Mouse (Mus musculus): Measurements from ENCODE around the gene Myo6.

Myo6 gene

GRCm38 (mm10) chr9:80181692-80182091 lies 16.9 kb downstream of the Myo6 start:
- no peak for DNase-seq (ENCODE audit: low read depth)

DNA sequence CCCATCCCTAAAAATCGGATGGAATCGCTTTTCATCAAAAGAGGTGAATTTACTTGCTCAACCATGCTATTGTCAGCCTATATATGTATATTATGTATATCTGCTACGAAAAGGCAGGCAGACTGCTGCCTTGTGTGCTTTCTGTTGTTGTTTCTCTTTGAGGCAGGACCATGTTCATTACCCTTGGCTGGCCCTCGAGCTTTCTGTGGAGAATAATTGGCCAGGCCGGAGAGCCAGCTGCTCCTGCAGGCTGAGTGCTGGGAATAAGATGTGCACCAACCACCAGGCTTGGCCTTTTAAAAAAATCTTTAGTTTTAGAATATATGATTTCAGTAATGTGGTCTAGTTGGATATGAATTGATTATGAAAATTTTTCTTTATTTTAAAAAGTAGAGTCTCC lies 19.3 kb downstream of the Myo6 start:
- no peak for DNase-seq (ENCODE audit: low read depth)

DNA sequence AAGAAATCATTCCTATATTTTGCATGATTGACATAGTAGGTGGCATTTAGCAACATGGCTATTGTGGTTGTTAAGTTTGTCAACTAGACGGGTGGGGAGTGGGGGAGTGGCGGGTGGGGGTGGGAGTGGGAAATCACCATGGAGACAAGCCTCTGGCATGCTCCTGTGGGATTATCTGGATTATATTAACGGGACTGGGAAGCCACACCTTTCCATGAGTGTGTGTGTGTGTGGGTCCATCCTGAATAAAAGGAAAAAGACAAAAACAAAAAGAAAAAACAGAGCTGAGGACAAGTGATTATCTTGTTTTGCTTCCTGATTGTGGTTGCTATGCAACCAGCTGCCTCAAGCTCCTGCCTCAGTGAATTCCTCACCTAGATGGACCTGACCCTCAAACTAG lies 20.9 kb downstream of the Myo6 start:
- DNase-seq (ENCODE audit: low read depth), result no peak

DNA sequence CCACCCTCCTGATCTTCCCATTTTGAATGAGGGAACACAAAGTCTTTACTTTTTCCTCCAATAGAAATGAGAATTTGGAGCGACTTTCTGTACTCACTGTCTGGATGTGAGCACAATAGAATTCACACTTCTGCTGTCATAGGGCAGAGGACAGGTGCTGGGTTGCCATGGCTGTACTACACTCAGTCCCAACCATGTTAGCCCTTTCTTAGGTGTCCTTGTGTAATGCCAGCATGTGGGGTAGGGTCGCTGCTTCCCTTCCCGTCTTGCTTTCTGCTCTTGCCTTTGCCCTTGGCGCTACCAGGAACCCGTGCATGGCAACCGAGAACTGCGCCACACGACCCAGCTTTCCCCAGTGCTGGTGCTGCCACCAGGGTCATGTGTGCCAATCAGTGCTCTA lies 21.9 kb downstream of the Myo6 start:
- no peak for DNase-seq (ENCODE audit: low read depth)

DNA sequence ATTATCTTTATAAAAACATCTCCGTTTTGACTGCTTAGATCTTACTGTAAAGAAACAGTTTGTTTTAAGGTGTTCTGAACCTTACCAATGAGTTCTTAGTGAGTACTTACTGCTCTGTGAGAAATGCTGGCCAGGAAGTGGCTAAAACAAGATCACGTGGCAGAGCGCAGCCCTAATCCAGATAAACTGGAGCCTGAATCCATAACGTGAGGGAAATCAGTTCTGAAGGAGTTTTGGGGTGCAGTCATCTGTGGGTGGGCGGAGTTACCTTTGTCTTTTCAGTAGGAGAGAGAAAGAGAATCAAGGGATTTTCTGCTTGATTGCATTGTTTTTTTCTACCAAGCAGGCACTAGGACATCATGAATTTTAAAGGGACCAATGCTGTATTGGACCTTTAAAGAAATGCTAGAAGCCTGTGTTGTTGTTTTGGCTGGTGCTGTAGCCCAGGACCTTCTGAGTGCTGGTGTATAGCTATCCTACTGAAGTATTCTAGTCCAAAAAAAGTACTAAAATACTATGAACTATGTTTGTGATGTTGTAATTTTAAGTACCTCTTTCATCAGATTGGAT lies 23.6 kb downstream of the Myo6 start:
- DNase-seq (ENCODE audit: low read depth), result no peak

DNA sequence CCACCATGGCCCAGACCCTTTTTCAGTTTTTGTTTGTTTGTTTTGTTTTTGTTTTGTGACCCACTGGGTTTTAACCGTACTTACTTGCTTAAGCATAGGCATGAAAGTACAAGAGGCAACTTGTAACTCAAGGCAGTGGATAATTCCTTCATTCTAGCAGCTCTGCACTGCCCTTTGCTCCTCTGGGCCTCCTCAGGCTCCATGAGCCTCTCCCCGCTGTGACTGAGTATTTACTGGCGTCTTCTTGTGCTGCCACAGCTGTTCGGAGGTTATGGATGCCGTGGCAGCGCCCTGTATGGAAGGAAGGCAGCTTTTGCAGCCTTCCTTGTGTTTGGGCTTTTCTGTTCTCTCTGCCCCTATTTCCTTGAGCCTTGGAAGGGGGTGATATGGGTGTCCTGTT lies 26.4 kb downstream of the Myo6 start:
- DNase-seq (ENCODE audit: low read depth), result no peak

DNA sequence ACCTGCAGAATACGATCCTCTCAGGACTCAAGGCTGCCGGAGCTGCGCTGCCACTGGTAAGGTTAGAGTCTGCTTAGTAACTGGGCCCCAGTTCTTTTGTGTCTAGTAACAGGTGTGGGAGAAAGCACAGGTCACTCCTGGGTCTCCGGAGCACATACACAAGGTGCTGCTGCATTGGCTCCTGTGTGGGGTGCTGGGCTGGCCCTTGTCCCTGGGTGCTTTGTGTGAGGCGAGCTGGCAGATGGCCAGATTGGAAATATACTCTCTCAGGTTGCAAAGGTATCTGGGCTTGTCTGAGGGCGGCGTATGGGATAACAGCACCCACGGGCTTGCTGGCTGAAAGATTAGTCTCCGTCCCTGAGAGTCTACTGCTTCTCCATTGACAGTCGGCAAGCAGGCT lies 27.5 kb downstream of the Myo6 start:
- DNase-seq (ENCODE audit: low read depth), result no peak

GRCm38 (mm10) chr9:80194446-80194845 lies 29.6 kb downstream of the Myo6 start:
- no peak for DNase-seq (ENCODE audit: low read depth)

DNA sequence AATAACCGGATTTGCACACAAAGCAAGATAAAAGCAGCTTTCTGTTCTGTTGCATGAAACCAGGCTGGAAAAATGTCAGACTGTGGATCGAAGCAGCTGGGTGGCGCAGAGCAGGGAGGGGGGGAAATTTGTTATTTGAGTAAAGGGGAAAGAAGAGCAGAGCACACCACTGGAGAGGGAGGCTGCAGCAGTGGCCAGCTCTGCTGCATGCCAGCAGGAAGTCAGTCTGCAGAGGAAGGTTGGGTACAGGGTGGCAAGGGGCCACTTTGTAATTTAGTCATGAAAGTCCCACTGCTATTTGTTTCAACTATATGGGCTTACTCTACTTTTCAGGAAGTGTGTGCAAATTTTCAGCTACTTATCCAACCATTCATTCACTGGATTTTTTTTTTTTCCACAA lies 31.3 kb downstream of the Myo6 start:
- no peak for DNase-seq (ENCODE audit: low read depth)

- DNase-seq (ENCODE audit: low read depth), result no peak
Observed at GRCm38 (mm10) chr9:80197233-80197632, 32.4 kb downstream of the Myo6 start.

DNA sequence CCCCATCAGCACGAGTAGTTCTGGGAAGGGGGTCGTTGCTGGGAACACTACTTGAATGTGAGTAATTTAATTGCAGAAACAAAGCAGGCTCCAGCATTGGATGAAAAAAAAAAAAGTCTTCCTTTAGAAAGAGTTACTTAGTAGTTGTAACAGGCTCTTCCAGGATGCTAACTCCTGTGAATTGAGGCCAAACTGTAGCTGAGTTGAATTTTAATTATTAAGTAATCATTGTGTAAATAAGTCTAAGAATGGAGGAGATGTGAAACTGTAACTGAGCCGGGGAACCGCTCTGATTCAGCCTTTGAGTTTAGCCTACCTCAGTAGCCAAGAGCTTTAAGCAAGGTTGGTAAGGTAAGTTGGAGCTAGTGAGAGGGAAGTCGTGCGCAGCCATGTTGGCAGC lies 36.0 kb downstream of the Myo6 start:
- no peak for DNase-seq (ENCODE audit: low read depth)

DNA sequence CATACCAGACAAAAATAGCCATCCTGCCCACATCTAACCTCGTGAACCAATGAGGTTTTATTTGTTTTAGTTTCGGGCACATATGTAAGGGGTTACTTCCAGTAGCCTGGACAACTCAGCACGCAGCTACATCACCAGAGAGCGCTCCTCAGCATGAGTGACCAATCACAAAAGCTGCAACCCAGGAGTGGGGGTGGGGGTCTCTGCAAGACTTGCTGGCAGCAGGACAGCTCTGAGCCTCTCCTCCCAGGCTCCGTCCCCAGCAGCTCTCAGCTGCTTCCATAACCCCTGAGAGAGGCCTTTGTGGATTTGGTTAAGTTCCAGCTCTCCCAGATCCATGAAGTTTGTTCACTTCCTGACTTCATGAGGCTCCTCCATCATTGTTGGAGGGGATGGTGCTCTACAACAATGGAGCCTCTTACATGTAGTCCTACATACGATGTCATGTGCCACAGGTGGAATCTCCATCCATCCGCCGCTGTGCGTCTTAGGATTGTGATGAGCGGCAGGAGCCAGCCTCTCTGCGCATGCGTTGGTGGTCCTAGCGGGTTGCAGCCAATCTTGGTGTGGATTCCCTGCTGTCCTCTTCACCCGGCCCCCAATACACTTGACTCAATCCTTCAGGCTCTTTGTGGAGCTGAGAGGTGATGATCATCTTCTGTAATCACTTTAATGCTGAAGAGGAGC lies 37.7 kb downstream of the Myo6 start:
- DNase-seq (ENCODE audit: low read depth), result no peak

- DNase-seq (ENCODE audit: low read depth), result no peak
Observed at GRCm38 (mm10) chr9:80208681-80209080, 43.9 kb downstream of the Myo6 start.

DNA sequence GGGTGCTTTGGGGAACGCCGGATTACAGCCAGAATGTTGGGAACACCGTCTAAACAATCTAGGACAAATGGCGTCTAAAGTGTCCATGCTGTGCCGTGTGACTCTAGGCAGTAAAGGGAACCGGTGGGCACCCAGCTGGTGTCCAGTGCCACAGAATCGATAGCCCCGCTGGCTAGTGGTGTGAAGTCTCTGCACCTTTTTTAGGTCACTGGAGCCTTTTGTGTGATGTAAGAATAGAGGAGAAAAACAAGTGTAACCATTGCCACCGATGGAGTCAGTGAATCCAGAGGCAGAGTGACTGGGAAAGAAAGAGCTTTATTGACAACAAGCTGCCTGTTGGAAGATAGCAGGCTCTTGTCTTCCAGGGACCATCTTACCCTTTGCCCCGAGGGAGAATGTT lies 44.6 kb downstream of the Myo6 start:
- DNase-seq (ENCODE audit: low read depth), result no peak

DNA sequence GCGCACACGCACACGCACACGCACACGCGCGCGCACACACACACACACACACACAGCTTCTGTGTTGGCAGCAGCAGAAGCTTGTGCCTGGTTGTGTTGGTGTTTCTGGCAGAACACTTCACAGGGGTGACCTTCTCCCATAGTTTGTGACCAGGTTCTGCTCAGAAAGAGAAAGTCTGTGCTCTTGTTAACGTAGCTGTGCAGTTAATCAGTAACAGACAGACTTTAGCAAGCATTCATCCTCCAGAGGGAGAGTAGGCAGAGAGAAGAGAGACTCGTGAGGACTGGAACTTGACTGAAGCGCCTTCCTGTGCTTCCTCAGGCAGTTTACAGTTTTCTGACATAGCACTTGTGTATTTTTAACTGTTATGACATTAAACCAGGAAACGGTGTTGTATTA lies 45.3 kb downstream of the Myo6 start:
- no peak for DNase-seq (ENCODE audit: low read depth)

- DNase-seq (ENCODE audit: low read depth), result no peak
Observed at GRCm38 (mm10) chr9:80213428-80213827, 48.6 kb downstream of the Myo6 start.

DNA sequence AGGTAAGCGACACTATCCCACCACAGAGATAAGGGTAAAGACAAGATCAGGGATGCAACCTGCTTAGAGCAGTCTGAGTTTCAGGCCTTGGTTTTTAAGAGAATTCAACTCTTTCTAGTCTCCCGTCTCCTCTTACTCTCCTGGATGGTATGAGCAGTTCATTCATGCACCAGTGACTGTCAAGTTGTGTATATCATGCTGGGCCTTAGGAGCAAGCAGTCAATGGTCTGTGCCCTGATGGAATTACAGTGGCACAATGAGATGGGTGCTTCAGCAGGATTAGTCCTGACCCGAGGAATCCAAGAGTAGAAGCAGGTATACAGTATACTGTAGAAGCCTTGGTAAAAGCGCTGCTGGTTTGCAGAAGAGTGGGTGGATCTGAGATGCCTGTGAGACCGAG lies 50.7 kb downstream of the Myo6 start:
- no peak for DNase-seq (ENCODE audit: low read depth)

DNA sequence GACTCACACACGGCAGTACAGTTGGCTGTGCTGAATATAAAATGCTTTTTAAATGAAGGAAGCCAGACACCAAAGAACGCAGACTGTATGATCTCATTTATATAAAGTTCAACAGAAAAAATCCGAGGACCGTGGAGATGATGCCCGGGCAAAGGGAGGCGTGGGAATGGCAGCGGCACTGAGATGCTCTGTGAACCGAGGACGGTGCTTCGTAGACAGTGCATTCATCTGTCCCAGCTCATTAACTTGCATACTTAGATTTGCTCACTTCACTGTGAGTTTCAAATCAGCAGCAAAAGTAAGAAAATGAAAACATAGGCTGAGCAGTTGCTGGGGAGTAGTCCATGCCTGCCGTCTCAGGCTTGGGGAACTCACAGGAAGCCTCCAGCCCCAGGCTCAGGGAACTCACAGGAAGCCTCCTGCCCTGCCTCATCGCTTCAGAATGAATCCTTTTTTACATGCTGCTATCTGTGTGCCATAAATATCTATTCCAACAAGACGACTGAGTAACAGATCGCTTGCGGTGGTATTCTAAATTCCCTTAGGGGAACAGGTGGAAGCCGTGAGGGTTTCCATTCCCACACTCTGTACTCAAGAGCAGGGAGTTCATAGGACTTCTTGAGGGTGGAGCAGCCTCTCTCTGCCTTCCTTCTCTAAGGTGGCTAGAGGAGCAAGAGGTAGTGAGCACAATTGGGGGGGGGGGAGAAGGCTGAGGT lies 52.1 kb downstream of the Myo6 start:
- DNase-seq (ENCODE audit: low read depth), result no peak

- no peak for DNase-seq (ENCODE audit: low read depth)
Observed at GRCm38 (mm10) chr9:80218718-80219117, 53.9 kb downstream of the Myo6 start.

GRCm38 (mm10) chr9:80223989-80224635 lies 59.3 kb downstream of the Myo6 start:
- no peak for DNase-seq (ENCODE audit: low read depth)

DNA sequence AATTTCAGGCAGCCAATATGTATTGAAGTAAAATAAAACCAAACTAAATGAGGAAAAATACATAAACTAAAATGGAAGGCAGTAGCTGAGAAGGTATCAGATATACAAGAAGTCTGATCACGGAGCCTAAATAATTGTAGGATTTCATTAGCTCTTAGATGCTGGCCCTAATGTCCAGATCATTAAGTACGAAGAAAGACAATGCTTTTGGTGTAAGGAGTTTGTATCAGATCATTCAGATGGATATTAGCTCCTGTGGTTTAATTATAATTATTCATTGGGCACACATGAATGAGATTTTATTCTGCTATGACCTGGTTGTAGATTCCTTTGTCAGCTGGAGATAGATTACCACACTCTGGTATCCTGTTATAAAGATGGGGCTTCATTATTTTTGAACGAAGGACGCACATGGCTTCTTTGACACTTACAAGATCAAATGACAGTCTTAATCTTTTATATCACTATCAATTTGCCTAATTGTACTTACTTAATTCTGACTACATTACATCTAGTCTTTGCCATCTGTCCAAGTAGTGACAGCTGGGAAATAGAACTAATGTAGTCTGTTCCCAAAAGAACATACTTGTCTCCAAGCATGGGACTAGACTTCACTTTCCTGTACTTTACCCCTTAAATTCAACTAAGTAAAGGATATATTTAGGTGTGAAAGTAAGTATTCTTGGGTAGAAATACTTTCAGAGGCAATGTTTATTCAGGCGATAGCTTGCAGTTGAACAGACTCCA lies 61.9 kb downstream of the Myo6 start:
- DNase-seq (ENCODE audit: low read depth), result no peak

- no peak for DNase-seq (ENCODE audit: low read depth)
Observed at GRCm38 (mm10) chr9:80233831-80234455, 69.1 kb downstream of the Myo6 start.

All from naive thymus-derived CD4-positive, alpha-beta T cell, adult 2 months (primary cell).